Mouse (Mus musculus) bone marrow, adult 2 months (tissue): ENCODE data around the gene Cd180.

ENCODE experiments used
- CTCF ChIP-seq: fragments of 200-500 bp; IDR thresholded peaks from 2 replicates; pipeline ENCODE4 v1.5.1; 2011; ENCODE audit warnings: low read length, control low read depth; ENCODE audit not compliant: control insufficient read depth, insufficient read depth
- POLR2A ChIP-seq: fragments of 200-500 bp; IDR thresholded peaks from 2 replicates; pipeline ENCODE4 v1.6.1; 2011; ENCODE audit warnings: low read depth, mild to moderate bottlenecking, control low read depth, low read length, borderline replicate concordance; ENCODE audit not compliant: control insufficient read depth

DNA sequence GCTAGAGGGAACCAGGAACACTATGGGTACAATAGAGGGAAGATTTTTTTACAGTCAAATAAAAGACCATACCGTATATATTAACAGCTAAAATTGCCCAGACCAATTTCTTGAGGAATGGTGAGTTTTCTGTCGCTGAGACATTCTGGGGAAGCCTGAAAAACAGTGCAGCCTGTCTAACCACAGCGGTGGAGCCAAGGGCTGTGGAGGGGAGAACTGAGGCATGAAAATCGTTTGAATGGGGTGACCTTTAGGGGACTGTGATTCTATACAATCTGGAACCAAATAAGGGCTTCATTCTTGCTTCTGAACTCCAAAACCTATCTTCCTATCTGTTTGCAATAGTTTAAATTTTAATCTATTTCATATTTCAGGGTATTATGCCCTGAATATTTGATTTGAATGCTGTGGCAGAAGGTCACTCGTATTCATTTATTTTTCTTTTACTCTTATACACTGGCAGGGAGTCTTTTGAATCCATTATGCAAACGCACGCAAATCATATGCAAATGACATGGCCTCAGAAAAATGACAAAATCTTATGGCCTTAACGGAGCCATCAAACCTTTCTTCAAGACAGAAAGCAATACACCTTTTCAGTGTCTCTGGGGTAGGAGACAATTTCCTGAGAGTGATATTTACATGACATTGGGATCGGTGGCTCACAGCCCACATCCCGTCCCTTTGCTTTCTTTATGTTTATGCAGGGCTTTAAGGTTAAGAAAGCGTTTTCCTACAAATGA lies 1.8 kb upstream of the Cd180 start:
- no peak for TF ChIP-seq CTCF
- no peak for TF ChIP-seq POLR2A
